ENCODE assay signal across 28 mouse cellular contexts in genomic region chr13:41098325-41098724, GRCm38 (mm10). TPM values are rescaled to one million over a fixed set of nuclear protein-coding genes. Genes with fewer than 3 reads are reported as not detected.
A peak's percentile ranks its signal among the peaks of the same experiment; 100 is the strongest.
DNase-seq lines count a peak whose midpoint lies in the region; ATAC-seq and TF ChIP-seq lines count a peak whose summit lies in the region.
"Had no signal": no experiment of that assay in that cellular context is flagged by ENCODE, and none has a peak within 500 bp of the region (broad histone marks: within the 10 kb centered on the region; RNA-seq: fewer than 3 reads in every experiment).

No protein-coding gene starts in this region.

- H3K27me3 ChIP-seq in heart, embryonic 14.5 days (ENCODE audit: control insufficient read depth, insufficient read depth, low read length): no peaks in the 10 kb centered on the region
- H3K27me3 ChIP-seq in liver, embryonic 12.5 days (replicated peaks): peaks cover 20% of the 10 kb centered on the region
- peaks cover 12% of the 10 kb centered on the region for H3K27me3 ChIP-seq in megakaryocyte, embryonic 14.5 days (replicated peaks)
- H3K27me3 ChIP-seq in forebrain, postnatal 0 days (ENCODE audit: insufficient read depth, low read length): no peaks in the 10 kb centered on the region
- H3K27me3 ChIP-seq: CH12.LX; forebrain, embryonic 13.5 days; hindbrain, embryonic 12.5 days had no signal

- peak overlapping the region; percentile 38; the same call in 1 of the 2 replicates for H3K4me2 ChIP-seq in heart, embryonic 14.5 days (ENCODE audit: low read length)
- H3K4me2 ChIP-seq in liver, embryonic 12.5 days: peak overlapping the region; percentile 40
- H3K4me2 ChIP-seq in forebrain, postnatal 0 days (ENCODE audit: low read depth): no peak overlapping the region
- H3K4me2 ChIP-seq: forebrain, embryonic 13.5 days; hindbrain, embryonic 12.5 days; kidney, embryonic 15.5 days; lung, embryonic 14.5 days had no signal

- H3K36me3 ChIP-seq in heart, embryonic 14.5 days (ENCODE audit: control insufficient read depth, insufficient read depth, low read length): no peaks in the 10 kb centered on the region
- no peaks in the 10 kb centered on the region for H3K36me3 ChIP-seq in liver, embryonic 12.5 days
- no peaks in the 10 kb centered on the region for H3K36me3 ChIP-seq in megakaryocyte, embryonic 14.5 days (replicated peaks; ENCODE audit: low read length)
- no peaks in the 10 kb centered on the region for H3K36me3 ChIP-seq in forebrain, postnatal 0 days (ENCODE audit: insufficient read depth)
- H3K36me3 ChIP-seq: G1E; hindbrain, embryonic 12.5 days; kidney, embryonic 15.5 days; midbrain, embryonic 10.5 days had no signal

- H3K9me3 ChIP-seq in heart, embryonic 14.5 days (ENCODE audit: control insufficient read depth, low read length): no peaks in the 10 kb centered on the region
- no peaks in the 10 kb centered on the region for H3K9me3 ChIP-seq in liver, embryonic 12.5 days (replicated peaks)
- H3K9me3 ChIP-seq in megakaryocyte, embryonic 14.5 days: peaks cover 8% of the 10 kb centered on the region
- no peaks in the 10 kb centered on the region for H3K9me3 ChIP-seq in forebrain, postnatal 0 days (ENCODE audit: low read length)
- H3K9me3 ChIP-seq: forebrain, embryonic 13.5 days; G1E; hindbrain, embryonic 12.5 days; kidney, embryonic 15.5 days; midbrain, embryonic 10.5 days had no signal

- peaks cover 2% of the 10 kb centered on the region in 2 experiments; a peak in 1 of 4 replicates for H3K4me1 ChIP-seq in heart, embryonic 14.5 days (ENCODE audit: control insufficient read depth in 2 of 2, insufficient read depth in 2 of 2, low read length in 2 of 2)
- peaks cover 27% of the 10 kb centered on the region for H3K4me1 ChIP-seq in liver, embryonic 12.5 days
- H3K4me1 ChIP-seq in megakaryocyte, embryonic 14.5 days: peaks cover 5% of the 10 kb centered on the region; the same call in 1 of the 2 replicates
- no peaks in the 10 kb centered on the region for H3K4me1 ChIP-seq in forebrain, postnatal 0 days (ENCODE audit: insufficient read depth)
- H3K4me1 ChIP-seq: forebrain, embryonic 13.5 days; hindbrain, embryonic 12.5 days; kidney, embryonic 15.5 days; midbrain, embryonic 10.5 days had no signal

- WGBS in heart, embryonic 14.5 days: 39% methylated on average over 15 of the region's 15 CpGs
- WGBS in liver, embryonic 12.5 days (ENCODE audit: insufficient replicate concordance): 20% methylated on average over 15 of the region's 15 CpGs
- WGBS in forebrain, postnatal 0 days: 88% methylated on average over 15 of the region's 15 CpGs

- no peak for DNase-seq in heart, adult 11 months
- no peak for DNase-seq in forebrain, postnatal 0 days
- DNase-seq in right cerebral cortex, postnatal 4 days: no peak
- DNase-seq: adrenal gland, adult 8-10 months; cerebellum, adult 2 months; cerebellum, postnatal 25 days; embryo, embryonic 11 days; kidney, postnatal 4 days had no signal

- H3K4me3 ChIP-seq in heart, embryonic 14.5 days (ENCODE audit: control insufficient read depth in 1 of 2, insufficient read depth in 1 of 2, low read depth in 1 of 2, low read length in 2 of 2): no peak overlapping the region
- no peak overlapping the region for H3K4me3 ChIP-seq in liver, embryonic 12.5 days
- H3K4me3 ChIP-seq in megakaryocyte, embryonic 14.5 days (replicated peaks): peak overlapping the region; percentile 35
- no peak overlapping the region for H3K4me3 ChIP-seq in forebrain, postnatal 0 days (ENCODE audit: low read depth, low read length)
- H3K4me3 ChIP-seq: forebrain, embryonic 13.5 days; hindbrain, embryonic 12.5 days; kidney, embryonic 15.5 days; midbrain, embryonic 10.5 days; myocyte had no signal

- no peak for TF ChIP-seq CTCF in forebrain, postnatal 0 days (IDR thresholded peaks at IDR 0.05; ENCODE audit: low read depth)

- H3K9ac ChIP-seq in heart, embryonic 14.5 days (ENCODE audit: low read length): no peak overlapping the region
- H3K9ac ChIP-seq in liver, embryonic 12.5 days: no peak overlapping the region
- H3K9ac ChIP-seq in forebrain, postnatal 0 days: no peak overlapping the region
- H3K9ac ChIP-seq: forebrain, embryonic 13.5 days; hindbrain, embryonic 12.5 days; kidney, embryonic 15.5 days; lung, embryonic 14.5 days had no signal

- H3K27ac ChIP-seq in heart, embryonic 14.5 days (replicated peaks in 1 of 2; ENCODE audit: control insufficient read depth in 1 of 2, insufficient read depth in 1 of 2, low read depth in 2 of 2, low read length in 2 of 2): no peak overlapping the region
- no peak overlapping the region for H3K27ac ChIP-seq in liver, embryonic 12.5 days
- no peak overlapping the region for H3K27ac ChIP-seq in forebrain, postnatal 0 days (ENCODE audit: low read depth, low read length)
- H3K27ac ChIP-seq: forebrain, embryonic 13.5 days; hindbrain, embryonic 12.5 days; kidney, embryonic 15.5 days; midbrain, embryonic 10.5 days had no signal

- ATAC-seq in heart, embryonic 14.5 days (ENCODE audit: insufficient number of reproducible peaks, insufficient read depth, low FRiP score, low read depth): no peak
- peak; percentile 69 for ATAC-seq in common myeloid progenitor, adult 5-6 weeks (replicated peaks; ENCODE audit: low read depth, poor library complexity, severe bottlenecking)
- ATAC-seq in liver, embryonic 12.5 days: 0 out of 2 replicates have a peak, but pooled peaks have one; percentile 57
- ATAC-seq in forebrain, postnatal 0 days: no peak
- ATAC-seq: forebrain, embryonic 13.5 days; intestine, postnatal 0 days; midbrain, embryonic 16.5 days had no signal

RNA-seq across cellular contexts. Expression of gene Gcm2, which starts 12.5 kb away (rescaled TPM):
- polyA plus RNA-seq in heart, embryonic 14.5 days (2014; fragmentation: Nextera tagmentation; extraction: Ambion mirVana): not detected in 2 replicates
- total RNA-seq in common myeloid progenitor, adult 5-6 weeks (2017): not detected in 2 replicates
- not detected in 2 replicates for polyA plus RNA-seq in liver, embryonic 12.5 days (2016; fragmentation: Nextera tagmentation; extraction: Ambion mirVana)
- polyA plus RNA-seq in megakaryocyte, embryonic 14.5 days (2012; ENCODE audit: insufficient read depth, low replicate concordance): not detected in 2 replicates
- total RNA-seq in forebrain, postnatal 0 days (2014; rRNA removed): not detected in 2 replicates
- polyA plus RNA-seq in forebrain, postnatal 0 days (2015; fragmentation: Nextera tagmentation; extraction: Ambion mirVana): not detected in 2 replicates
- total RNA-seq: adrenal gland, adult 8-10 months; G1E; gastrocnemius, adult 8-10 months; heart, adult 18-20 months; left cerebral cortex, postnatal 25 days had no signal
- polyA plus RNA-seq: cerebellum, adult 2 months; forebrain, embryonic 13.5 days; G1E; hindbrain, embryonic 12.5 days; intestine, postnatal 0 days; kidney, embryonic 15.5 days; limb, embryonic 14.5 days; lung, embryonic 14.5 days; midbrain, embryonic 10.5 days; midbrain, embryonic 16.5 days; myocyte; neural tube, embryonic 14.5 days; stomach, embryonic 14.5 days had no signal

RNA-seq across cellular contexts. Expression of gene Sycp2l, which starts 15.8 kb away (rescaled TPM):
- not detected in 2 replicates for polyA plus RNA-seq in heart, embryonic 14.5 days (2014; fragmentation: Nextera tagmentation; extraction: Ambion mirVana)
- not detected in 2 replicates for total RNA-seq in common myeloid progenitor, adult 5-6 weeks (2017)
- polyA plus RNA-seq in liver, embryonic 12.5 days (2016; fragmentation: Nextera tagmentation; extraction: Ambion mirVana): not detected in 2 replicates
- polyA plus RNA-seq in megakaryocyte, embryonic 14.5 days (2012; ENCODE audit: insufficient read depth, low replicate concordance): not detected in 2 replicates
- not detected in 2 replicates for total RNA-seq in forebrain, postnatal 0 days (2014; rRNA removed)
- polyA plus RNA-seq in forebrain, postnatal 0 days (2015; fragmentation: Nextera tagmentation; extraction: Ambion mirVana): not detected in 2 replicates
- total RNA-seq: adrenal gland, adult 8-10 months; G1E; gastrocnemius, adult 8-10 months; heart, adult 18-20 months had no signal
- polyA plus RNA-seq: G1E; hindbrain, embryonic 12.5 days; intestine, postnatal 0 days; kidney, embryonic 15.5 days; limb, embryonic 14.5 days; lung, embryonic 14.5 days; midbrain, embryonic 10.5 days; midbrain, embryonic 16.5 days; myocyte; neural tube, embryonic 14.5 days had no signal

RNA-seq across cellular contexts. Expression of gene Mak, which starts 18.8 kb away (rescaled TPM):
- 0.04 and 0.15 TPM in 2 replicates for polyA plus RNA-seq in heart, embryonic 14.5 days (2014; fragmentation: Nextera tagmentation; extraction: Ambion mirVana)
- not detected in 2 replicates for total RNA-seq in common myeloid progenitor, adult 5-6 weeks (2017)
- 0.15 and 0.28 TPM in 2 replicates for polyA plus RNA-seq in liver, embryonic 12.5 days (2016; fragmentation: Nextera tagmentation; extraction: Ambion mirVana)
- not detected in 2 replicates for polyA plus RNA-seq in megakaryocyte, embryonic 14.5 days (2012; ENCODE audit: insufficient read depth, low replicate concordance)
- total RNA-seq in forebrain, postnatal 0 days (2014; rRNA removed): 1.5 and 2.3 TPM in 2 replicates
- 1.2 and 1.9 TPM in 2 replicates for polyA plus RNA-seq in forebrain, postnatal 0 days (2015; fragmentation: Nextera tagmentation; extraction: Ambion mirVana)
- total RNA-seq: CH12.LX; gastrocnemius, adult 8-10 months had no signal
- polyA plus RNA-seq: G1E had no signal

Comparison
In these comparisons a context has a peak if more than half of its experiments do, and no peak if none do; other contexts are left out.
1. ATAC-seq: peak in common myeloid progenitor, adult 5-6 weeks (single experiment) and liver, embryonic 12.5 days (single experiment); none in heart, embryonic 14.5 days (single experiment) and forebrain, postnatal 0 days (single experiment).